Mouse (Mus musculus): Measurements from ENCODE around the gene Amz2. TPM values are rescaled to one million over a fixed set of nuclear protein-coding genes. Genes with fewer than 3 reads are reported as not detected.
"Not testable (repeated sequence)": the region's sequence is repeated elsewhere in the genome, so short reads cannot be mapped to it uniquely, and the experiment has no call there.

The Amz2 gene
- polyA plus RNA-seq, 1 experiment = 40.9 TPM

DNA sequence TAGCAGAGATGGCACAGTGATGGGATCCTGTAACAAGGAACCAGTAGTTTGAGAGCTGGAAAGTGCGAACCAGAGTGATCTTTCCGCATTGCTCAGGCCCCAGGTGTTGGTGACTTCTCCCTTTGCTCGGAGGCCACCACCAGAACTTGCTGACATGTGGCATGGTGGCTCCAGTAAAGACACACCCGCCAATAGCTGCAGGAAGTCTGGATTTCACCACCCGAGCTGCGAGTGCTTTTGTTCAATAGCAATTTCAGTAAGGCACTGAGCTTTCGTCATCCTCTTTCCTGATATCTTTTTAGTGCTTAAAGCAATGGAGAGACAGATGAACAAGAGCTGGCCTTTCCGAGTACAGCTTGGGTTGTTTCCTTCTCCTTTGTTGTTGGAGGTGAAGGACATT is 54.7 kb downstream of the Amz2 start:
- no peaks in the 10 kb centered on the region for H3K4me1 ChIP-seq (ENCODE audit: control insufficient read depth, insufficient read depth, low read length)
- H3K4me3 ChIP-seq (replicated peaks; ENCODE audit: extremely low read depth, low read depth, low read length) = no peak overlapping the region
- TF ChIP-seq CTCF (IDR thresholded peaks at IDR 0.05; ENCODE audit: insufficient read depth, low read length) (no peak), POLR2A (IDR thresholded peaks at IDR 0.05; ENCODE audit: borderline replicate concordance, extremely low read depth, low read depth, low read length) (no peak)
- 62% methylated on average over 8 of the region's 8 CpGs for WGBS
- DNase-seq = no peak

DNA sequence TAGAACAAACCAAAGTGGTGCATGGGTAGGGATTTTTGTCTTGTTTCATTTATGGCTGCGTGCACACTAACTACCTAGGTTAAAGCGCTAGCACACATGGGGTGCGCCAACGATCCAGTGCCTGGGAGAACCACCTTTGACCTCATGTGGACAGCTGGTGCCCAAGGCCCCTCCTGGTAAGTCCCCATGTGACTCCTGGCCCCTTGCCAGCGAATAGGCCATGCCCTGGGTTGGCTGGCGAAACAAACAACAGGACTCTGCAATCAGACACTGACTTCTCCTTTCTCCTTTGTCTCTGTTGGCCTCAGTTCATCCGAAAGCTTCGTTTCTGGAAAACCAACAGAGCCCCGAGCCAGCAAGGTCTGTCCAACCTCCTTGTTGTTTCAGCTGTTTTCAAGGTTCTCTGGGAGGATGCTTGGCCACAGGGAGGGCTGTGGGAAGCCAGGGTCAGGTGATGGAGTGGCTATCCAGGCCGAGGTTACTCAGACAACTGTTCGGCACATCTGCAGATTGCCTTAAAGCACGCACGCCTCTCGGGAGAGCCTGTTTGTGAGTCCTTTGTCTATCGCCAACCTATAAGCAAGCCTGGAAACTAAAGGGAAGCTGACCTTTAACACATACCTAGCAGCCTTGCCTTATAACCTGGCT is 59.8 kb downstream of the Amz2 start:
- Histone ChIP-seq H3K4me1 (ENCODE audit: control insufficient read depth, insufficient read depth, low read length) (no peaks in the 10 kb centered on the region), H3K4me3 (replicated peaks; ENCODE audit: extremely low read depth, low read depth, low read length) (no peak overlapping the region)
- TF ChIP-seq POLR2A (IDR thresholded peaks at IDR 0.05; ENCODE audit: borderline replicate concordance, extremely low read depth, low read depth, low read length) = no peak
- no peak for TF ChIP-seq CTCF (IDR thresholded peaks at IDR 0.05; ENCODE audit: insufficient read depth, low read length)
- WGBS = 87% methylated on average over 15 of the region's 15 CpGs
- DNase-seq = no peak

DNA sequence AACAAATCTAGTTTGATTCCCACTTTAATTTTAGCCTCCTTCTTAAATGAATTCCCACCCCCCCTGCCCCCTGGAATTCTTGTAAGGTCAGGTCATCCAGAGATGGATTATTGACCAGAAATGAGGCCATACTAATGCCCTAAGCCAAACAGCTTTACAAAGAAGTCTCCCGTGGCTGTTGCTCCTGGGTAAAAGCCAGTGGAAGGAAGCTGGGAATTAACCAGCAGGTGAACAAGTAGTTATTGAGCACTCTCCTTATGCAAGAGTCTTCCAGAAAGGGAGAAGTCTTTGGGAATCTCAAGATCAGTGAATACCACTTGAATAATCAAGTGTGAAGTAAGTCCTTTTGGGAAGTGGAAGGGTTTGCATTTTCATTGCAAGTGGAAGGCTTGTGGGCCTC is 61.4 kb downstream of the Amz2 start:
- DNase-seq = no peak
- TF ChIP-seq POLR2A (IDR thresholded peaks at IDR 0.05; ENCODE audit: borderline replicate concordance, extremely low read depth, low read depth, low read length) = no peak
- no peak for TF ChIP-seq CTCF (IDR thresholded peaks at IDR 0.05; ENCODE audit: insufficient read depth, low read length)
- H3K4me3 ChIP-seq (replicated peaks; ENCODE audit: extremely low read depth, low read depth, low read length) = no peak overlapping the region
- 45% methylated on average over 1 of the region's 1 CpGs for WGBS
- no peaks in the 10 kb centered on the region for H3K4me1 ChIP-seq (ENCODE audit: control insufficient read depth, insufficient read depth, low read length)

DNA sequence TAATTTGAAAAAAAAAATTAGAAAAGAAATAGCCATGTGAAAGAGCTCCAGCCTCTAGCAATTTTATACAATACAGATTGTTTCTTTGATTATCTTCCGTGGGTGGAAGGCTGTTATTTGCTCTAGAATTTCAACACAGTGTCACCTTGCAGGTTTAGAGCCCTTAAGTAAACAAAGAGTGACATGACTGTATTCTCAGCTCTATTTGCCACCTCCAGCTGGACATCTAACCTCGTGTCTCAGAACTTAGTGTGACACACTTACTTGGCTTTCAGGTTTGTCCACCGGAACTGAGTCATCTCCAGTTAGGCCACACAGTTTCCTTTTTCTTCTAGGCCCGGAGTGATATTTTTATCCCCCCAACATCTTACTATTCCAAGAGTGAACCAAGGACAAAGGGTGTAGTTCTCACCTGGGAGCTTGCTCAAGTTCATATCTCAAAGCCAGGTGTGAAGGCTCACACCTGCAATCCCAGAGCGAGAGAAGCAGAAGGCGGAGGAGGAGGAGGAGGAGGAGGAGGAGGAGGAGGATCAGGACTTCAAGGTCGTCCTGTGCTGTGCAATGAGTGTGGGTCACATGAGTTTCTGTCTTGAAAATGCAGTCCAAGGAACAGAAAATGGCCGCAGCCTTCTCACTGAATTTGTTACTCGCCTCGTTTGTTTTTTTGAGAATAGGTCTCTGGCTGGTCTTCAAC is 62.4 kb downstream of the Amz2 start:
- TF ChIP-seq POLR2A (IDR thresholded peaks at IDR 0.05; ENCODE audit: borderline replicate concordance, extremely low read depth, low read depth, low read length) (no peak), CTCF (IDR thresholded peaks at IDR 0.05; ENCODE audit: insufficient read depth, low read length) (no peak)
- no peak overlapping the region for H3K4me3 ChIP-seq (replicated peaks; ENCODE audit: extremely low read depth, low read depth, low read length)
- 70% methylated on average over 10 of the region's 10 CpGs for WGBS
- H3K4me1 ChIP-seq (ENCODE audit: control insufficient read depth, insufficient read depth, low read length) = no peaks in the 10 kb centered on the region
- DNase-seq = no peak

- no peaks in the 10 kb centered on the region for H3K4me1 ChIP-seq (ENCODE audit: control insufficient read depth, insufficient read depth, low read length)
- WGBS = 72% methylated on average over 2 of the region's 2 CpGs
- DNase-seq = no peak
- no peak for TF ChIP-seq CTCF (IDR thresholded peaks at IDR 0.05; ENCODE audit: insufficient read depth, low read length)
- no peak for TF ChIP-seq POLR2A (IDR thresholded peaks at IDR 0.05; ENCODE audit: borderline replicate concordance, extremely low read depth, low read depth, low read length)
- H3K4me3 ChIP-seq (replicated peaks; ENCODE audit: extremely low read depth, low read depth, low read length) = no peak overlapping the region
These were observed 64.0 kb downstream of the Amz2 start for GRCm38 (mm10) chr11:109489763-109490162.

GRCm38 (mm10) chr11:109491844-109492243 is 66.1 kb downstream of the Amz2 start:
- Histone ChIP-seq H3K4me1 (ENCODE audit: control insufficient read depth, insufficient read depth, low read length) (peaks cover 3% of the 10 kb centered on the region; the same call in 1 of the 2 replicates), H3K4me3 (replicated peaks; ENCODE audit: extremely low read depth, low read depth, low read length) (no peak overlapping the region)
- 80% methylated on average over 4 of the region's 4 CpGs for WGBS
- no peak for DNase-seq
- no peak for TF ChIP-seq POLR2A (IDR thresholded peaks at IDR 0.05; ENCODE audit: borderline replicate concordance, extremely low read depth, low read depth, low read length)
- no peak for TF ChIP-seq CTCF (IDR thresholded peaks at IDR 0.05; ENCODE audit: insufficient read depth, low read length)

DNA sequence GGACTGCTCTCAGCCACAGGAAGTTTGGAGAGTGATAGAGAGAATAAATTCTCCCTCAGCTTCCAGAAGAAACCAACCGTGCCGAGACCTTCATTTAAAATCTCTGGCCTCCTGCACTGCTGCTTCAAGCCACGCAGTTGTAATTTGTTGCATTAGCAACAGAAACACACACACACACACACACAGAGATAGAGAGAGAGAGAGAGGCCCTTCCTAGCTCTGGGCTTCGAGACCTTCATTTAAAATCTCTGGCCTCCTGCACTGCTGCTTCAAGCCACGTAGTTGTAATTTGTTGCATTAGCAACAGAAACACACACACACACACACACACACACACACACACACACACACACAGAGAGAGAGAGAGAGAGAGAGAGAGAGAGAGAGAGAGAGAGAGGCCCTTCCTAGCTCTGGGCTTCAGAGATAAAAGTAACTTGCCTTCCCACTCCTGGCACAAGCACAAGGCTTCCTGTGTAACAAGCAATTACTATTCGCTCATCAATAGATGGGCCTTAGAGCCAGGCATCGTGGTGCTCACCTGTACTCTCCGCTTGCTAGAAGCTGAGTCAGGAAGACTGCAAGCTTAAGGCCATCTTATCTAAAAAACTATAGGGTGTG is 67.2 kb downstream of the Amz2 start:
- DNase-seq; H3K4me1 ChIP-seq (ENCODE audit: control insufficient read depth, insufficient read depth, low read length); H3K4me3 ChIP-seq (replicated peaks; ENCODE audit: extremely low read depth, low read depth, low read length): not testable (repeated sequence)
- WGBS = 72% methylated on average over 8 of the region's 8 CpGs

DNA sequence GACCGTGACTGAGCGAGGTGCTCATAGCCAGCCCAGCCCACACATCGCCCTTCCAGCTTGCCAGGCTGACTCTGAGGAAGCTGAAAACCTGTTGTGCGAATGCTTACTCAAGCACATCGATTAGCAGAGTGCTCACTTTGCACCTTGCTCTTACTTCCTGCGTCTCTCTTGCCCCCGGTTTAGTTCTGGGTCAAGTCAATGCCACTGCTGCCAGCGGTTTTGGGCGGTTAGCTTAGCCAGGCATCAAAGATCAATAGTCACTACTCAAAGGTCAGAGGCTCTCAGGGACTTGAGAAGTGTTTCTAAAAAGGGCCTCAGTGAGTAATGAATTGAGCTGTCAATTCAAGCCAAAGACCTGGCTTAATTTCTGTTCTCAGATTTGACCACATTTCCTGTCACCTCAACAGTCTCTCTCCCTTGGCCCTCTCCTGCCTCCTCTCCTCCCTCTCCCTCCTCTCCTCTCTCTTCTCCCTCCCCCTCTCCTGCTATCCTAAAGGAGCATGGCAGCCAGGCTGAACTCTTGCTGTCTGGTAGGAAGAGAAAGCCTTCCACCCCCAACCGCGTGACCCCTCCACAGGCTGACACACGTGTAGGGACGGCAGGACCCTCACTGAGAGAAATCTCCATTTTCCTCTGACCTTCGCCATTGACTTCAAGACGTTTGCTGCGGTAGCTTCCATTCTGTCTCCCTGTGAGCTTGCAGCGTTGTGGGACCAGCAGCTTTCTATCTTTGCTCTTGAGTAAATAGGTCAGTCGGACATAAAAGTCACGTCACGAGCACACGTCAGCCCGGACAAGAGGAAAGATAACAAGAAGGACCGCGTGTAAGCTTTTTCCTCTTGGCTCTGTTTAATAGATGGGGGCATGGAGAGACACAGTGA is 69.4 kb downstream of the Amz2 start:
- DNase-seq = no peak
- WGBS = 45% methylated on average over 24 of the region's 24 CpGs
- Histone ChIP-seq H3K4me3 (replicated peaks; ENCODE audit: extremely low read depth, low read depth, low read length) (no peak overlapping the region), H3K4me1 (ENCODE audit: control insufficient read depth, insufficient read depth, low read length) (peaks cover 5% of the 10 kb centered on the region)
- no peak for TF ChIP-seq POLR2A (IDR thresholded peaks at IDR 0.05; ENCODE audit: borderline replicate concordance, extremely low read depth, low read depth, low read length)
- no peak for TF ChIP-seq CTCF (IDR thresholded peaks at IDR 0.05; ENCODE audit: insufficient read depth, low read length)

GRCm38 (mm10) chr11:109495771-109496474 is 70.2 kb downstream of the Amz2 start:
- H3K4me1 ChIP-seq (ENCODE audit: control insufficient read depth, insufficient read depth, low read length) = peaks cover 5% of the 10 kb centered on the region
- WGBS = 23% methylated on average over 14 of the region's 14 CpGs
- DNase-seq = no peak
- TF ChIP-seq POLR2A (IDR thresholded peaks at IDR 0.05; ENCODE audit: borderline replicate concordance, extremely low read depth, low read depth, low read length) = no peak
- TF ChIP-seq CTCF (IDR thresholded peaks at IDR 0.05; ENCODE audit: insufficient read depth, low read length) = no peak
- no peak overlapping the region for H3K4me3 ChIP-seq (replicated peaks; ENCODE audit: extremely low read depth, low read depth, low read length)

All from lung, adult 2 months (tissue).